Comparison of ENCODE assay signal across 8 mouse cellular contexts in genomic region chr19:4099056-4099455, GRCm38 (mm10). TPM values are rescaled to one million over a fixed set of nuclear protein-coding genes. Genes with fewer than 3 reads are reported as not detected.
DNase-seq lines count a peak whose midpoint lies in the region; ATAC-seq lines count a peak whose summit lies in the region.

No protein-coding gene starts in this region.

- peaks cover 35% of the 10 kb centered on the region for H3K4me1 ChIP-seq in intestine, embryonic 16.5 days (ENCODE audit: control insufficient read depth, insufficient read depth, low read length)
- peaks cover 60% of the 10 kb centered on the region for H3K4me1 ChIP-seq in midbrain, embryonic 10.5 days

- intact Hi-C loops in left cerebral cortex, postnatal 36 days (cut with DNase I) = loop anchor here (5.0 kb wide), 1 partner anchor 52 kb away; the partner anchor contains the start of gene Gstp2

- peak; percentile 95 for DNase-seq in adrenal gland, adult 2 months
- peak; percentile 92 for DNase-seq in embryo, embryonic 11 days
- peak; percentile 37 for DNase-seq in gonadal fat pad, adult 2 months (ENCODE audit: low read depth)
- peak; percentile 84 to 89 for DNase-seq in left cerebral cortex, postnatal 36 days (ENCODE audit: low spot score in 2 of 2)
- DNase-seq in midbrain, embryonic 10.5 days (ENCODE audit: low spot score) = peak; percentile 87
- DNase-seq in right cerebral cortex, postnatal 36 days (ENCODE audit: low spot score in 2 of 2) = peak; percentile 80 to 87
- DNase-seq in urinary bladder, postnatal 4 days (ENCODE audit: low spot score in 2 of 2) = peak; percentile 85 to 92

- WGBS in intestine, embryonic 16.5 days = 11% methylated on average over 9 of the region's 9 CpGs
- WGBS in midbrain, embryonic 10.5 days = 11% methylated on average over 9 of the region's 9 CpGs

- H3K27ac ChIP-seq in intestine, embryonic 16.5 days (ENCODE audit: low read length) = peak overlapping the region; percentile 69
- H3K27ac ChIP-seq in midbrain, embryonic 10.5 days (replicated peaks) = no peak overlapping the region

- H3K4me2 ChIP-seq in intestine, embryonic 16.5 days (ENCODE audit: low read depth, low read length) = peak overlapping the region; percentile 82

- peak overlapping the region; percentile 71; the same call in 1 of the 2 replicates for H3K9ac ChIP-seq in intestine, embryonic 16.5 days (ENCODE audit: low read depth, low read length)

- peak overlapping the region; percentile 53 for H3K4me3 ChIP-seq in intestine, embryonic 16.5 days (ENCODE audit: low read length)
- peak overlapping the region; percentile 70 for H3K4me3 ChIP-seq in midbrain, embryonic 10.5 days

- no peaks in the 10 kb centered on the region for H3K36me3 ChIP-seq in intestine, embryonic 16.5 days (ENCODE audit: control insufficient read depth, insufficient read depth, low read length)
- H3K36me3 ChIP-seq in midbrain, embryonic 10.5 days = peaks cover 5% of the 10 kb centered on the region; the same call in 1 of the 2 replicates

- peak; percentile 17 for ATAC-seq in intestine, embryonic 16.5 days

- no peaks in the 10 kb centered on the region for H3K9me3 ChIP-seq in intestine, embryonic 16.5 days (ENCODE audit: control insufficient read depth, low read length)
- no peaks in the 10 kb centered on the region; the same call in 1 of the 2 replicates for H3K9me3 ChIP-seq in midbrain, embryonic 10.5 days (replicated peaks)

- 0 out of 2 replicates have a peak, but pooled peaks cover 4% of the 10 kb centered on the region for H3K27me3 ChIP-seq in intestine, embryonic 16.5 days (replicated peaks; ENCODE audit: control insufficient read depth, insufficient read depth, low read length)
- peaks cover 46% of the 10 kb centered on the region for H3K27me3 ChIP-seq in midbrain, embryonic 10.5 days (ENCODE audit: low read depth, poor library complexity, severe bottlenecking)

RNA-seq across cellular contexts. Expression of gene Pitpnm1, which starts 0.7 kb away (rescaled TPM):
- total RNA-seq in adrenal gland, adult 2 months (2021) = 10 to 100 TPM; 87.4 to 87.6 TPM
- 164 and 171 TPM in 2 replicates for polyA plus RNA-seq in adrenal gland, adult 2 months (2012; rRNA removed)
- 68.4 and 81.9 TPM in 2 replicates for polyA plus RNA-seq in gonadal fat pad, adult 2 months (2012; rRNA removed)
- 17.5 and 19.7 TPM in 2 replicates for polyA plus RNA-seq in intestine, embryonic 16.5 days (2015; fragmentation: Nextera tagmentation; extraction: Ambion mirVana)
- 100 to 1,000 TPM; 202 to 203 TPM for total RNA-seq in left cerebral cortex, postnatal 36 days (2021)
- polyA plus RNA-seq in midbrain, embryonic 10.5 days (2016; fragmentation: Nextera tagmentation; extraction: Ambion mirVana) = 12.8 and 15.1 TPM in 2 replicates

RNA-seq across cellular contexts. Expression of gene Cdk2ap2, which starts 2.1 kb away (rescaled TPM):
- total RNA-seq in adrenal gland, adult 2 months (2021) = 100 to 1,000 TPM; 128 to 131 TPM
- polyA plus RNA-seq in adrenal gland, adult 2 months (2012; rRNA removed) = 339 and 371 TPM in 2 replicates
- polyA plus RNA-seq in gonadal fat pad, adult 2 months (2012; rRNA removed) = 162 and 208 TPM in 2 replicates
- 159 TPM in 2 replicates for polyA plus RNA-seq in intestine, embryonic 16.5 days (2015; fragmentation: Nextera tagmentation; extraction: Ambion mirVana)
- 10 to 100 TPM; 28.8 to 34.1 TPM for total RNA-seq in left cerebral cortex, postnatal 36 days (2021)
- polyA plus RNA-seq in midbrain, embryonic 10.5 days (2016; fragmentation: Nextera tagmentation; extraction: Ambion mirVana) = 76.2 and 82.5 TPM in 2 replicates

RNA-seq across cellular contexts. Expression of gene Cabp2, which starts 17.7 kb away (rescaled TPM):
- not detected for total RNA-seq in adrenal gland, adult 2 months (2021)
- polyA plus RNA-seq in adrenal gland, adult 2 months (2012; rRNA removed) = not detected in 2 replicates
- polyA plus RNA-seq in gonadal fat pad, adult 2 months (2012; rRNA removed) = not detected in 2 replicates
- polyA plus RNA-seq in intestine, embryonic 16.5 days (2015; fragmentation: Nextera tagmentation; extraction: Ambion mirVana) = 2.1 and 3.1 TPM in 2 replicates
- not detected for total RNA-seq in left cerebral cortex, postnatal 36 days (2021)
- not detected in 2 replicates for polyA plus RNA-seq in midbrain, embryonic 10.5 days (2016; fragmentation: Nextera tagmentation; extraction: Ambion mirVana)

RNA-seq across cellular contexts. Expression of gene Aip, which starts 26.6 kb away (rescaled TPM):
- 100 to 1,000 TPM; 102 to 134 TPM for total RNA-seq in adrenal gland, adult 2 months (2021)
- polyA plus RNA-seq in adrenal gland, adult 2 months (2012; rRNA removed) = 89.5 and 99.3 TPM in 2 replicates
- 99.1 and 121 TPM in 2 replicates for polyA plus RNA-seq in gonadal fat pad, adult 2 months (2012; rRNA removed)
- 78.4 and 81.2 TPM in 2 replicates for polyA plus RNA-seq in intestine, embryonic 16.5 days (2015; fragmentation: Nextera tagmentation; extraction: Ambion mirVana)
- 100 to 1,000 TPM; 106 to 133 TPM for total RNA-seq in left cerebral cortex, postnatal 36 days (2021)
- polyA plus RNA-seq in midbrain, embryonic 10.5 days (2016; fragmentation: Nextera tagmentation; extraction: Ambion mirVana) = 60.6 and 61.7 TPM in 2 replicates

RNA-seq across cellular contexts. Expression of gene Gstp3, which starts 39.7 kb away (rescaled TPM):
- total RNA-seq in adrenal gland, adult 2 months (2021) = 1 to 10 TPM in 1 of 2 experiments, under 1 TPM in 1; 0.62 to 2.3 TPM
- 0.79 and 0.83 TPM in 2 replicates for polyA plus RNA-seq in adrenal gland, adult 2 months (2012; rRNA removed)
- 0.93 and 3.0 TPM in 2 replicates for polyA plus RNA-seq in gonadal fat pad, adult 2 months (2012; rRNA removed)
- polyA plus RNA-seq in intestine, embryonic 16.5 days (2015; fragmentation: Nextera tagmentation; extraction: Ambion mirVana) = 15.1 and 18.1 TPM in 2 replicates
- not detected for total RNA-seq in left cerebral cortex, postnatal 36 days (2021)
- polyA plus RNA-seq in midbrain, embryonic 10.5 days (2016; fragmentation: Nextera tagmentation; extraction: Ambion mirVana) = 0.23 TPM in 1 of 2 replicates, not detected in the other

Comparison
In these comparisons a context has a peak if more than half of its experiments do, and no peak if none do; other contexts are left out.
1. DNase-seq: peak in every context shown above with its lines; median percentile 95 in adrenal gland, adult 2 months; 92 in embryo, embryonic 11 days; 88 in urinary bladder, postnatal 4 days; 87 in midbrain, embryonic 10.5 days; 86 in left cerebral cortex, postnatal 36 days; 84 in right cerebral cortex, postnatal 36 days; 37 in gonadal fat pad, adult 2 months.